8 mouse cellular contexts compared by ENCODE assay signal in genomic region chr4:117834457-117834844, GRCm38 (mm10). TPM values are rescaled to one million over a fixed set of nuclear protein-coding genes. Genes with fewer than 3 reads are reported as not detected.
DNase-seq lines count a peak whose midpoint lies in the region; ATAC-seq and TF ChIP-seq lines count a peak whose summit lies in the region.

Gene Slc6a9, plus strand, starts transcription at chr4:117834506.

- 24% methylated on average over 3 of the region's 3 CpGs for WGBS in heart, embryonic 10.5 days
- WGBS in neural tube, embryonic 14.5 days: 27% methylated on average over 3 of the region's 3 CpGs

- H3K4me1 ChIP-seq in heart, embryonic 10.5 days: peaks cover 31% of the 10 kb centered on the region
- peaks cover 7% of the 10 kb centered on the region for H3K4me1 ChIP-seq in neural tube, embryonic 14.5 days (ENCODE audit: control insufficient read depth, insufficient read depth, low read length)

- peaks cover 39% of the 10 kb centered on the region for H3K27me3 ChIP-seq in heart, embryonic 10.5 days (ENCODE audit: insufficient read depth, poor library complexity, severe bottlenecking)
- no peaks in the 10 kb centered on the region for H3K27me3 ChIP-seq in C2C12 (ENCODE audit: control insufficient read depth, insufficient read depth, insufficient read length)
- H3K27me3 ChIP-seq in neural tube, embryonic 14.5 days (ENCODE audit: control insufficient read depth, insufficient read depth, low read length): no peaks in the 10 kb centered on the region

- peak within 1 kb of the TSS; percentile 95 for H3ac ChIP-seq in C2C12 (ENCODE audit: control insufficient read depth, insufficient read length, low read depth)

- H3K36me3 ChIP-seq in heart, embryonic 10.5 days: no peaks in the 10 kb centered on the region
- H3K36me3 ChIP-seq in C2C12 (ENCODE audit: control insufficient read depth, insufficient read depth): no peaks in the 10 kb centered on the region
- H3K36me3 ChIP-seq in neural tube, embryonic 14.5 days (ENCODE audit: control insufficient read depth, insufficient read depth, low read length): no peaks in the 10 kb centered on the region

- intact Hi-C loops in heart, postnatal 10 days (cut with DNase I): loop anchor here (2.0 kb wide), 1 partner anchor 84 kb away; no protein-coding TSS in a partner anchor
- intact Hi-C loops in left cerebral cortex, postnatal 10 days (cut with DNase I): loop anchor here (5.0 kb wide), 3 partner anchors 33 to 248 kb away; partner anchors contain the start of gene B4galt2

- no peaks in the 10 kb centered on the region for H3K79me3 ChIP-seq in C2C12 (ENCODE audit: low read depth)

- no peak for DNase-seq in heart, embryonic 10.5 days (ENCODE audit: low spot score)
- no peak for DNase-seq in heart, postnatal 10 days
- no peak for DNase-seq in left cerebral cortex, postnatal 10 days (ENCODE audit: extremely low spot score in 1 of 2, low spot score in 2 of 2)
- no peak for DNase-seq in gastrocnemius, postnatal 4 days (ENCODE audit: low spot score in 2 of 2)
- no peak for DNase-seq in spleen, postnatal 36 days (ENCODE audit: low spot score in 2 of 2)

- H3K27ac ChIP-seq in heart, embryonic 10.5 days: peak within 1 kb of the TSS; percentile 93
- peak within 1 kb of the TSS; percentile 88 for H3K27ac ChIP-seq in neural tube, embryonic 14.5 days (ENCODE audit: low read depth, low read length)

- peak within 1 kb of the TSS; percentile 82 for H3K9ac ChIP-seq in neural tube, embryonic 14.5 days (replicated peaks; ENCODE audit: low read depth, low read length)

- no peak for TF ChIP-seq CTCF in C2C12 (IDR thresholded peaks at IDR 0.05; ENCODE audit: control insufficient read depth, insufficient read depth, insufficient read length)

- no peaks in the 10 kb centered on the region for H3K79me2 ChIP-seq in C2C12 (ENCODE audit: control insufficient read depth, insufficient read depth)

- no peaks in the 10 kb centered on the region for H3K9me3 ChIP-seq in heart, embryonic 10.5 days
- H3K9me3 ChIP-seq in neural tube, embryonic 14.5 days (ENCODE audit: control insufficient read depth, low read length): no peaks in the 10 kb centered on the region

- H3K4me2 ChIP-seq in neural tube, embryonic 14.5 days (ENCODE audit: low read depth, low read length): peak within 1 kb of the TSS; percentile 87

- ATAC-seq in erythroblast, adult 5-6 weeks (replicated peaks; ENCODE audit: low FRiP score, poor library complexity, severe bottlenecking): no peak
- ATAC-seq in neural tube, embryonic 14.5 days (ENCODE audit: low read depth): no peak

- peak within 1 kb of the TSS; percentile 94 for H3K4me3 ChIP-seq in heart, embryonic 10.5 days
- peak within 1 kb of the TSS; percentile 53 for H3K4me3 ChIP-seq in C2C12 (ENCODE audit: insufficient read depth, poor library complexity, severe bottlenecking)
- peak within 1 kb of the TSS; percentile 79 for H3K4me3 ChIP-seq in neural tube, embryonic 14.5 days (ENCODE audit: low read depth, low read length)

TF ChIP-seq in C2C12, 6 proteins besides CTCF, POLR2A, EP300 and RAD21:
- TF ChIP-seq FOSL1 (IDR thresholded peaks at IDR 0.05; ENCODE audit: insufficient read depth, low read length, poor library complexity, severe bottlenecking) (no peak), MYOG (IDR thresholded peaks at IDR 0.05; ENCODE audit: control insufficient read depth, extremely low read depth, insufficient read length) (no peak), CEBPB (IDR thresholded peaks at IDR 0.05; ENCODE audit: low read depth) (no peak), USF1 (IDR thresholded peaks at IDR 0.05; ENCODE audit: low read depth) (no peak), MAX (IDR thresholded peaks at IDR 0.05) (no peak), MYOD1 (IDR thresholded peaks at IDR 0.05; ENCODE audit: control insufficient read depth, insufficient read length, low read depth) (no peak)

RNA-seq across cellular contexts. Expression of gene Slc6a9, which starts in this region (rescaled TPM):
- polyA plus RNA-seq in heart, embryonic 10.5 days (2016; fragmentation: Nextera tagmentation; extraction: Ambion mirVana): 12.5 and 12.8 TPM in 2 replicates
- 1 to 10 TPM; 5.0 to 5.5 TPM for total RNA-seq in heart, postnatal 10 days (2021)
- 14.4 TPM for polyA plus RNA-seq in C2C12 (2012; fragmentation: generic; extraction: Trizol)
- total RNA-seq in erythroblast, adult 5-6 weeks (2015; ENCODE audit: low replicate concordance): 161 and 176 TPM in 2 replicates
- total RNA-seq in erythroblast, adult 5-6 weeks (2017; ENCODE audit: low replicate concordance): 245 and 274 TPM in 2 replicates
- 10 to 100 TPM; 40.6 to 44.6 TPM for total RNA-seq in left cerebral cortex, postnatal 10 days (2021)
- polyA plus RNA-seq in neural tube, embryonic 14.5 days (2014; fragmentation: Nextera tagmentation; extraction: Ambion mirVana): 32.7 and 42.9 TPM in 2 replicates
- 1 to 10 TPM; 6.1 to 6.9 TPM for total RNA-seq in gastrocnemius, postnatal 4 days (2021)

Comparison
In these comparisons a context has a peak if more than half of its experiments do, and no peak if none do; other contexts are left out.
1. RNA of gene Slc6a9 (total RNA-seq): 161 to 274 TPM in erythroblast, adult 5-6 weeks and 40.6 to 44.6 TPM in left cerebral cortex, postnatal 10 days; 6.1 to 6.9 TPM in gastrocnemius, postnatal 4 days and 5.0 to 5.5 TPM in heart, postnatal 10 days; every median in the first group is over 4 times any median in the second.
2. Peak in every context shown above with its lines, with median percentiles within 50 percentile points of each other: H3K4me3 ChIP-seq.